Mouse (Mus musculus): ENCODE measurements at regions not wholly inside any gene's neighbourhood (a gene's known extent, or its start where the extent isn't known, plus 50 kb on each side); places are given as distances from the start of the nearest gene placed in this dataset.

- no peak for TF ChIP-seq CTCF (IDR thresholded peaks at IDR 0.05)
- TF ChIP-seq EP300 (IDR thresholded peaks at IDR 0.05) = no peak
Observed at GRCm38 (mm10) chr8:8220395-8221031, 440.5 kb downstream of the Efnb2 start.

Measured in lung, postnatal 0 days (tissue).